Mouse (Mus musculus) liver, embryonic 16.5 days (tissue): Measurements from ENCODE around the gene Tmem184b. TPM values are rescaled to one million over a fixed set of nuclear protein-coding genes. Genes with fewer than 3 reads are reported as not detected.

Experiments
- ATAC-seq: fragments of 200-750 bp; cut with Nextera tagmentation; 2 replicates; pipeline ENCODE4 v1.8.0; 2017; ENCODE audit warnings: low read depth, mild to moderate bottlenecking, moderate number of reproducible peaks, moderate library complexity
- H3K27ac ChIP-seq: fragments of 300-500 bp; sonication (generic); 2 replicates; pipeline ENCODE4 v1.5.1; 2014; ENCODE audit warnings: mild to moderate bottlenecking, low read length
- H3K27me3 ChIP-seq: fragments of 300-500 bp; sonication (generic); 2 replicates; pipeline ENCODE4 v1.6.1; 2014; ENCODE audit warnings: low read depth, low read length, mixed read lengths; ENCODE audit not compliant: control insufficient read depth, insufficient read depth
- H3K36me3 ChIP-seq: fragments of 300-500 bp; sonication (generic); 2 replicates; pipeline ENCODE4 v1.6.1; 2014; ENCODE audit warnings: mild to moderate bottlenecking; ENCODE audit not compliant: control insufficient read depth, insufficient read depth
- H3K4me1 ChIP-seq: fragments of 300-500 bp; sonication (generic); 2 replicates; pipeline ENCODE4 v1.6.1; 2014; ENCODE audit warnings: low read depth, low read length, mixed read lengths; ENCODE audit not compliant: control insufficient read depth
- H3K4me2 ChIP-seq: fragments of 300-500 bp; sonication (generic); 2 replicates; pipeline ENCODE4 v1.6.1; 2014; ENCODE audit warnings: low read depth, low read length, mixed read lengths
- H3K4me3 ChIP-seq: fragments of 300-500 bp; sonication (generic); 2 replicates; pipeline ENCODE4 v1.5.1; 2014; ENCODE audit warnings: low read depth, mild to moderate bottlenecking, low read length
- H3K9ac ChIP-seq: fragments of 300-500 bp; sonication (generic); 2 replicates; pipeline ENCODE4 v1.6.1; 2014; ENCODE audit warnings: low read depth, low read length
- H3K9me3 ChIP-seq: fragments of 300-500 bp; sonication (generic); replicated peaks from 2 replicates; pipeline ENCODE4 v1.6.1; 2016; ENCODE audit warnings: low read length; ENCODE audit not compliant: control insufficient read depth
- WGBS: fragments of 180-500 bp; shearing (Covaris S2); extraction: QIAGEN DNeasy Blood & Tissue Kit; methylation state at CpG from one replicate; pipeline ENCODE4 v1.1.7; 2014; ENCODE audit not compliant: insufficient replicate concordance; 5-methylcytosine and 5-hydroxymethylcytosine counted together
- polyA plus RNA-seq: library from polyadenylated mRNA; unstranded; fragments of >200 nt; fragmentation: Nextera tagmentation; extraction: Ambion mirVana; gene quantifications from 2 replicates; pipeline ENCODE4 v1.2.1, GENCODE M21; 2015

The Tmem184b gene
- polyA plus RNA-seq, 1 experiment from 2014 or later, result 12.1 TPM

DNA sequence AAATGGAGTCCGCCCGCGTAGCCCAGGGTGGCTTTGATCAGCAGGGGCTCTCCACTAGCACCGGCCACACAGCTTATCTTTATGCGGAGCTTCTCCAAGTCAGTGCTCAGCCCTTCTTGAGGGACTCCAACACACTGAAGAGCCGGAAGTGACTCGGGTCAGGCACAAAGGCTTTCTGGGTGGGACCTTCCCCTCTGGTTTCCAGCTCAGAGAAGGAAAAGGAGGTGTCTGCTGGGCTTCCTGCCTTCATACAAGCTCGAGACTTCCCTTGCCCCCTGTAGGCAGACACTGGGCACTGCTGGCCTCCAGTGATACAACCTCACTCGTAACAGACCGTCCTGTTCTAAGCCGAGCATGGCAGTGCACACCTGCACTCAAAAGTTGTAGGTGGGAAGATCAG is 6.6 kb downstream of the Tmem184b start:
- Histone ChIP-seq H3K4me1 (peaks cover 14% of the 10 kb centered on the region), H3K9me3 (no peaks in the 10 kb centered on the region), H3K27ac (no peak overlapping the region), H3K4me2 (no peak overlapping the region), H3K4me3 (no peak overlapping the region), H3K27me3 (no peaks in the 10 kb centered on the region), H3K9ac (no peak overlapping the region), H3K36me3 (no peaks in the 10 kb centered on the region)
- peak; percentile 32; the same call in 1 of the 2 replicates for ATAC-seq
- WGBS, result 27% methylated on average over 11 of the region's 11 CpGs

DNA sequence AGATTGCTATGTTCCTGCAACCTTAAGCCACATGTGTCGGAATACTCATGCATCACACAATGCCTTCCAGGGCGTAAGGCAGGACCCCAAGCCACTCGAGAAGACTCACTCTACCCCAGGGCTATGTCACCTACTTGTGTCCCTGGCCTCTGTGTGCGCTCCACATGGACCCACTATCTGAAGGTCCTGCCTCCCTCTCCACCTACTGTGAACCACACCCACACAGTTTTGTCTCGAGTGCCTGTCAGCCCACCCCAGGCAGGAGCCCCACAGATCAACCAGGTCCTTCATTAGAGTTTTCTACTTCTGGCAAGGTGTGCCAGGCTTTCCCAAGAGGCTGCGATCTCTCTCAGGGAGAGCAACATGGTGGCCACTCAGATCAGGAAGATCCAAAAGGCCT is 8.1 kb downstream of the Tmem184b start:
- Histone ChIP-seq H3K36me3 (no peaks in the 10 kb centered on the region), H3K4me1 (peaks cover 15% of the 10 kb centered on the region), H3K4me2 (no peak overlapping the region), H3K4me3 (no peak overlapping the region), H3K9me3 (no peaks in the 10 kb centered on the region), H3K9ac (no peak overlapping the region), H3K27ac (no peak overlapping the region), H3K27me3 (no peaks in the 10 kb centered on the region)
- no peak for ATAC-seq
- 56% methylated on average over 6 of the region's 6 CpGs for WGBS

DNA sequence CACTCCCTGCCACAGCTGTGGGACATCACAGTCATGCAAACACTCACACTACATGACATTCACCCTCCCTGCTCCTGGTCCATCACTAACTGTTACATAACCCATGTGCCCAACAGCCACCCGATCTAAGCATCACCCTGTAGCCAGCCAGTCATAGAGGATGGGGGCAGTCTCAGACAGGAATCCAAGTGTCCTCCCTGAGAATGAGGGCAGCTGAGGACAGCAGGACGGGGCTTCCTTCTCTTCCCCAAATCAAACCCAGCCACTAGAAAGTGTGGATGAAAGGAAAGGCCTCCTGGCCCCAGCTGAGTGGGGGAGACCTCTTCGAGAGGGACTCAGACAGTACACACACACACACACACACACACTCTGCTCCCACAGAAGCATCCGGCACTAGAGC is 8.5 kb downstream of the Tmem184b start:
- H3K36me3 ChIP-seq, result no peaks in the 10 kb centered on the region
- no peak overlapping the region for H3K4me3 ChIP-seq
- H3K27ac ChIP-seq, result no peak overlapping the region
- H3K9me3 ChIP-seq, result no peaks in the 10 kb centered on the region
- H3K4me2 ChIP-seq, result no peak overlapping the region
- no peaks in the 10 kb centered on the region for H3K27me3 ChIP-seq
- ATAC-seq, result no peak
- whole genome bisulfite sequencing, result 51% methylated on average over 4 of the region's 4 CpGs
- H3K4me1 ChIP-seq, result peaks cover 15% of the 10 kb centered on the region
- H3K9ac ChIP-seq, result no peak overlapping the region

DNA sequence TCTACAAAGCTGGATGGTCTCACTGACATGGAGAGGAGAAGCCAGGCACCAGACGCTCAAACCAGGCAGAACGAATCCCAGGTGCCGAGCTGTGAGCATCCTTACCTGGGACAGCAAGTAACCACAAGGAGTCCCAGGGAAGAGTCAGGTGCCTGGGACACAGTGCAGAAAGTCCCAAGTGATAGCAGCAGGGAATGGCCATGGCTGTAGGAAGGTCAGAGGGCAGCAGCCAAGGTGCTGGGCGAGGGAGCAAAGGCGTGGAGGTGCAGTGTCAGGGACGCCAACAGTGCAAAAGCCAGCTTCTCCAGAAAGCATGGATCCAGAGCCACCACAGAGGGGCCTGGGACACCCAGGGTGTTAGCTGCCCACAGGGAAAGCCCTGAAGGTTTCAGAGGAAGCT is 10.3 kb downstream of the Tmem184b start:
- Histone ChIP-seq H3K4me1 (peaks cover 16% of the 10 kb centered on the region), H3K9me3 (no peaks in the 10 kb centered on the region), H3K36me3 (no peaks in the 10 kb centered on the region), H3K4me2 (no peak overlapping the region), H3K4me3 (no peak overlapping the region), H3K9ac (no peak overlapping the region), H3K27me3 (no peaks in the 10 kb centered on the region), H3K27ac (peak overlapping the region; percentile 35)
- 70% methylated on average over 6 of the region's 6 CpGs for WGBS
- ATAC-seq, result no peak

DNA sequence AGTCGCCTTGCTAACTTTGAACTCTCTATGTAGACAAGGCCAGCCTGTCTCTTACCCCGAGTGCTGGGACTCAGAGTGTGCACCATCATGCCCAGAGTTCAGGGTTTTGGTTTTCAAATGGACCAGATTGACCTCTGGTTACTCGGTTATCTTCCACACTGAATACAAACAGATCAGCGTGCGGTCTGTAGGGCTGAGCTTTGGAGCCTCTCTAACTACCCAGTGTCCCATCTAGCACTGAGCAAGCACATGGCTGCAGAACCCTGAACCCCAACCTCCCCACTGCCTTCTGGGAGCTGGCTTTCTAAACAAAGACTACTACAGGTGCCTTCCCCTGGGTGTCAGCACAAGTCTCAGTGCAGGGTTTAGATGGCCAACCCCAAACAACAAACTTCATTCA is 10.8 kb downstream of the Tmem184b start:
- H3K4me1 ChIP-seq, result peaks cover 20% of the 10 kb centered on the region
- peak; percentile 63 for ATAC-seq
- no peak overlapping the region for H3K4me3 ChIP-seq
- H3K9ac ChIP-seq, result no peak overlapping the region
- H3K36me3 ChIP-seq, result no peaks in the 10 kb centered on the region
- peak overlapping the region; percentile 60 for H3K27ac ChIP-seq
- no peak overlapping the region for H3K4me2 ChIP-seq
- 54% methylated on average over 5 of the region's 5 CpGs for WGBS
- H3K9me3 ChIP-seq, result no peaks in the 10 kb centered on the region
- no peaks in the 10 kb centered on the region for H3K27me3 ChIP-seq

DNA sequence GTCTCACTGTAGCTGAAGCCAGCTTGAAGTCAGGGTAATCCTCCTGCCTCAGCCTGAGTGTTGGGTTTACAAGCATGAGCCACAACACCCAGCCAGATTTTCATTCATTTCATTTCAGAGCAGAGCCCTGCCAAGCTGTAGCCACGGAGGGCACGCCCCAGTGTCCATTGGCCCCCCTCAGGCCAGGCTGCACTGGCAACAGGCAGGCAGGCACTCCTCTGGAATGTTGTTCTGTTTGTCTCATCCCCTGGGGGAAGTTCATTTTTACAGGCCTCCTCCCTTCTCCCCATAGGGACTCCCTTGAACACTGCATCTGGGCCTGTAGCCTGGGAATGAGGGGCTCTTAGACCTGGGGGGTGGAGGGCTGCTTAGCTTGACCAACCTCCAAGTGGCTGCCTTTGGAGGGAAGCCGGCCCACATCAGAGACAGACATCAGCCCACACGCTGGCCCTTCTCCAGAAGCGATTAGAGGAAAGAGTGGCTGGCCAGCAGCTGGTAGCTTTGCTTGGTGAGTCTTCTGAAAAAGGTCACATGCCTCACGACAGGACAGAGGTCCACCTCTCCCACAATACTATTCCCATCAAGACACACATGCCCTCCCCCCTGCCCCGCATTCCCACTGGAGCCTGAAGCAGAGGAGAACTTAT is 11.8 kb downstream of the Tmem184b start:
- 37% methylated on average over 7 of the region's 7 CpGs for WGBS
- Histone ChIP-seq H3K27ac (peak overlapping the region; percentile 60), H3K4me2 (no peak overlapping the region), H3K4me1 (peaks cover 23% of the 10 kb centered on the region), H3K36me3 (no peaks in the 10 kb centered on the region), H3K9me3 (no peaks in the 10 kb centered on the region), H3K27me3 (no peaks in the 10 kb centered on the region), H3K9ac (no peak overlapping the region), H3K4me3 (no peak overlapping the region)
- peak; percentile 7; the same call in 1 of the 2 replicates for ATAC-seq

DNA sequence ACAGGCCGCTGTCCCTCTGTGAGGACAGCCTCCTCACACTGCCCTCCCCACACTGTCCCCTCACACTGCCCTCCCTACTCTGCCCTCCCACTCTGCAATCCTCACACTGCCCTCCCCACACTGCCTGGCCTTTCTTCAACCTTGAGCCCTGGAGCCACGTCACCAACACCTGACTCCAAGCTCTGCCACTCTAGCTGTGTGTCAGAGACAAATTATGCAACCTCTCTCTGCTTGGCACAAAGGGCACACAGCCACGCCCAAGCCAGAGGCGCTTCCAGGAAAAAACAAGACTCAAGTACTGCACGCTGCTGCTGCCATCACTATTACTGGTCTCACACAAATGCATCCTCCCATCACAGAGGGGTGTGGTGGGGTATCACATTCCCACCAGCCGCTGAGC is 12.9 kb downstream of the Tmem184b start:
- H3K36me3 ChIP-seq, result no peaks in the 10 kb centered on the region
- H3K27ac ChIP-seq, result no peak overlapping the region
- H3K9ac ChIP-seq, result no peak overlapping the region
- no peak overlapping the region for H3K4me2 ChIP-seq
- WGBS, result 51% methylated on average over 6 of the region's 6 CpGs
- no peak overlapping the region for H3K4me3 ChIP-seq
- peaks cover 23% of the 10 kb centered on the region for H3K4me1 ChIP-seq
- peak; percentile 33; the same call in 1 of the 2 replicates for ATAC-seq
- H3K9me3 ChIP-seq, result no peaks in the 10 kb centered on the region
- H3K27me3 ChIP-seq, result no peaks in the 10 kb centered on the region

DNA sequence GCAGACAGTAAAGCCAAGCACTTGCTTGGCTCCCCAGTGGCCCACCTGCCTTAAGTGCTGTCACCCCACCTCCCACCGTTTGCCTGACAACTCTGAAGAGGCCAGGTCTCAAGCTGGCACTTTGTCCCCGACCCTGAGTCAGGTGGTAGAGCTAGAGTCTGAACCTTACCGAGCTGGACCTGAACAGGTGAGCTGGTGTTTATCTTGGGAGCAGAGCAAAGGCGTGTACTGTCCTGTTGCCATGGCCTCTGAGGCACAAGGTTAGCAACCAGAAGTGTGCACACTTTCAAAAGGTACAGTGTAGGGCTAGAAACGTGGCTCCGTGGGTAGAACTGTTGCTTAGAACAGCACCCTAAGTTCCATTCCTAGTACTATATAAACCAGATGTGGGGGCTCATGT is 15.2 kb downstream of the Tmem184b start:
- Histone ChIP-seq H3K4me1 (peaks cover 22% of the 10 kb centered on the region), H3K4me2 (no peak overlapping the region), H3K27me3 (no peaks in the 10 kb centered on the region), H3K36me3 (no peaks in the 10 kb centered on the region), H3K4me3 (no peak overlapping the region), H3K9ac (no peak overlapping the region), H3K27ac (peak overlapping the region; percentile 69), H3K9me3 (no peaks in the 10 kb centered on the region)
- peak; percentile 76 for ATAC-seq
- 50% methylated on average over 6 of the region's 6 CpGs for WGBS

DNA sequence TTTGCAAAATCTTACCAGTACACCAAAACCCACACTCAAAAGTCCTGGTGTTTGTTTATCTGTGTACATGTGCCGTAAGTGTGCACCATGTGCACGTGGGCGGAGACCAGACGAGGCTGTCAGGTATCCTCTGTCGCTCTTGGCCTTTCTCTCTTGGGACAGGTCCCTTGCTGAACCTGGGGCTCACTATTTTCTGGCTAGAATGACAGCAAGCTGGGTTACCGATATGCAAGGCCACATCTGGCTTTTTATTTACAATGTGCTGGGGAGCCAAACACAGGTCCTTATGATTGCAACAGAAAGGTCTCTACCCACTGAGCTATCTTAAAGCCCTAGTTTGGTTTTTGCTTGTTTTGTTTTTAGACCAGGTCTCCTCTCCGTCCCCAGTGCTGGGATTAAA is 15.8 kb downstream of the Tmem184b start:
- no peaks in the 10 kb centered on the region for H3K36me3 ChIP-seq
- WGBS, result 43% methylated on average over 7 of the region's 7 CpGs
- no peaks in the 10 kb centered on the region for H3K9me3 ChIP-seq
- H3K27me3 ChIP-seq, result no peaks in the 10 kb centered on the region
- ATAC-seq, result no peak
- no peak overlapping the region for H3K4me2 ChIP-seq
- peak overlapping the region; percentile 69 for H3K27ac ChIP-seq
- H3K4me3 ChIP-seq, result no peak overlapping the region
- H3K9ac ChIP-seq, result no peak overlapping the region
- H3K4me1 ChIP-seq, result peaks cover 19% of the 10 kb centered on the region
